In the genomic region with DNA sequence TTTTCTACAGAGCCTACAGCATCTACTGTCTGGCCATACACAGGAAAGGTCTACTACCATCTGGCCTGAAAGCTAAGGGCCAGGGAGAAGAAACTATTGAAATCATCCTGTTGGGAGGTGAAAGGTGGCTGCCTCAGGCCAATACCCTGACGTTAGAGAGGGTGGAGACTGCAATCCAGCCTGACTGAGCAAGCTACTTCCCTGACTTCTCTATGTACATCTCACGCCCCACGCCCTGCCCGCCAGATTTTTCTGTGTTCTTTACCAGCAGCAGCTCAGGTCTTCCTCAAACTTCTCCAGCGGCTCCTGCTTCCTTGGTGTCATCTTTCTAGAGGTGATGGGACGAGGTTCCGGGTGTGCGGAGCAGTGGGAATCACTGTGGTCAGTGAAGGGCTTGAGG, we compare ENCODE assay signal across 26 mouse cellular contexts. TPM values are rescaled to one million over a fixed set of nuclear protein-coding genes. Genes with fewer than 3 reads are reported as not detected.
A peak's percentile ranks its signal among the peaks of the same experiment; 100 is the strongest.
DNase-seq lines count a peak whose midpoint lies in the region; ATAC-seq and TF ChIP-seq lines count a peak whose summit lies in the region.
"Had no signal": no experiment of that assay in that cellular context is flagged by ENCODE, and none has a peak within 500 bp of the region (broad histone marks: within the 10 kb centered on the region; RNA-seq: fewer than 3 reads in every experiment).

No protein-coding gene starts in this region.

- TF ChIP-seq EP300 in stomach, postnatal 0 days (optimal IDR thresholded peaks at IDR 0.05) = no peak

- no peak for TF ChIP-seq CTCF in stomach, postnatal 0 days (IDR thresholded peaks at IDR 0.05; ENCODE audit: low read depth)

- 74% methylated on average over 8 of the region's 8 CpGs for WGBS in heart, embryonic 12.5 days
- WGBS in embryonic facial prominence, embryonic 10.5 days = 71% methylated on average over 8 of the region's 8 CpGs
- WGBS in stomach, postnatal 0 days = 66% methylated on average over 8 of the region's 8 CpGs

- ATAC-seq in heart, embryonic 12.5 days (ENCODE audit: insufficient number of reproducible peaks, low FRiP score) = no peak
- no peak for ATAC-seq in megakaryocyte, adult 5-6 weeks (ENCODE audit: poor library complexity, severe bottlenecking)
- peak; percentile 77 for ATAC-seq in stomach, postnatal 0 days (ENCODE audit: low FRiP score, low TSS enrichment)
- no peak for ATAC-seq in activated CD4-positive, CD25-positive, alpha-beta regulatory T cell, adult 4 months
- ATAC-seq: CD4-positive, CD25-positive, alpha-beta regulatory T cell, adult 4 months; forebrain, embryonic 16.5 days; intestine, embryonic 15.5 days; liver, embryonic 12.5 days had no signal

- no peaks in the 10 kb centered on the region for H3K9me3 ChIP-seq in heart, embryonic 12.5 days (replicated peaks)
- no peaks in the 10 kb centered on the region for H3K9me3 ChIP-seq in megakaryocyte, embryonic 14.5 days
- H3K9me3 ChIP-seq in embryonic facial prominence, embryonic 10.5 days = no peaks in the 10 kb centered on the region
- H3K9me3 ChIP-seq in stomach, postnatal 0 days (ENCODE audit: control insufficient read depth, low read length) = no peaks in the 10 kb centered on the region
- H3K9me3 ChIP-seq: embryonic facial prominence, embryonic 13.5 days; hindbrain, embryonic 15.5 days; intestine, embryonic 15.5 days; limb, embryonic 10.5 days; liver, embryonic 12.5 days; midbrain, embryonic 12.5 days; neural tube, embryonic 12.5 days had no signal

- peak overlapping the region; percentile 89 for H3K27ac ChIP-seq in heart, embryonic 12.5 days (ENCODE audit: poor library complexity, severe bottlenecking)
- H3K27ac ChIP-seq in embryonic facial prominence, embryonic 10.5 days (replicated peaks) = 0 out of 2 replicates have a peak overlapping the region, but pooled peaks have one; percentile 14
- H3K27ac ChIP-seq in stomach, postnatal 0 days (replicated peaks) = peak overlapping the region; percentile 82
- H3K27ac ChIP-seq: embryonic facial prominence, embryonic 13.5 days; hindbrain, embryonic 15.5 days; intestine, embryonic 15.5 days; left cerebral cortex, adult 2 months; limb, embryonic 10.5 days; liver, embryonic 12.5 days; midbrain, embryonic 12.5 days; neural tube, embryonic 12.5 days had no signal

- no peak for DNase-seq in heart, postnatal 10 days
- no peak for DNase-seq in embryonic facial prominence, embryonic 10.5 days (ENCODE audit: low spot score)
- DNase-seq in stomach, postnatal 0 days (ENCODE audit: low spot score) = peak; percentile 63
- no peak for DNase-seq in frontal cortex, adult 2 months (ENCODE audit: extremely low spot score in 1 of 2, low spot score in 1 of 2)
- DNase-seq: adrenal gland, adult 2 months; cerebellum, adult 9-11 months; kidney, adult 9 months; kidney, postnatal 4 days; layer of hippocampus, adult 9-11 months; lung, adult 2 months; lung, postnatal 4 days; spleen, adult 18-20 months had no signal

- intact Hi-C loops in heart, postnatal 10 days (cut with DNase I) = loop anchor here (5.0 kb wide), 2 partner anchors 57 to 93 kb away; a partner anchor contains a TSS

- H3K36me3 ChIP-seq in heart, embryonic 12.5 days = peaks cover 3% of the 10 kb centered on the region; the same call in 1 of the 2 replicates
- peaks cover 92% of the 10 kb centered on the region for H3K36me3 ChIP-seq in megakaryocyte, embryonic 14.5 days (replicated peaks; ENCODE audit: low read length)
- no peaks in the 10 kb centered on the region for H3K36me3 ChIP-seq in embryonic facial prominence, embryonic 10.5 days (replicated peaks)
- H3K36me3 ChIP-seq in stomach, postnatal 0 days (ENCODE audit: control insufficient read depth, insufficient read depth, low read length) = no peaks in the 10 kb centered on the region
- H3K36me3 ChIP-seq: embryonic facial prominence, embryonic 13.5 days; hindbrain, embryonic 15.5 days; intestine, embryonic 15.5 days; limb, embryonic 10.5 days; midbrain, embryonic 12.5 days; neural tube, embryonic 12.5 days had no signal

- 0 out of 2 replicates have a peak overlapping the region, but pooled peaks have one; percentile 54 for H3K9ac ChIP-seq in heart, embryonic 12.5 days
- no peak overlapping the region for H3K9ac ChIP-seq in stomach, postnatal 0 days (ENCODE audit: low read length)
- H3K9ac ChIP-seq: embryonic facial prominence, embryonic 13.5 days; hindbrain, embryonic 15.5 days; intestine, embryonic 15.5 days; liver, embryonic 12.5 days; midbrain, embryonic 12.5 days; neural tube, embryonic 12.5 days had no signal

- H3K27me3 ChIP-seq in heart, embryonic 12.5 days (replicated peaks) = no peaks in the 10 kb centered on the region
- no peaks in the 10 kb centered on the region for H3K27me3 ChIP-seq in megakaryocyte, embryonic 14.5 days (replicated peaks)
- H3K27me3 ChIP-seq in embryonic facial prominence, embryonic 10.5 days (replicated peaks; ENCODE audit: low read depth, poor library complexity, severe bottlenecking) = no peaks in the 10 kb centered on the region
- H3K27me3 ChIP-seq in stomach, postnatal 0 days (ENCODE audit: control insufficient read depth, insufficient read depth, low read length) = no peaks in the 10 kb centered on the region
- H3K27me3 ChIP-seq: embryonic facial prominence, embryonic 13.5 days; hindbrain, embryonic 15.5 days; intestine, embryonic 15.5 days; liver, embryonic 12.5 days; midbrain, embryonic 12.5 days; neural tube, embryonic 12.5 days had no signal

- no peak overlapping the region for H3K4me2 ChIP-seq in heart, embryonic 12.5 days
- H3K4me2 ChIP-seq in stomach, postnatal 0 days (replicated peaks; ENCODE audit: low read depth) = no peak overlapping the region
- H3K4me2 ChIP-seq: embryonic facial prominence, embryonic 13.5 days; hindbrain, embryonic 15.5 days; intestine, embryonic 15.5 days; liver, embryonic 12.5 days; midbrain, embryonic 12.5 days; neural tube, embryonic 12.5 days had no signal

- no peak overlapping the region for H3K4me3 ChIP-seq in heart, embryonic 12.5 days
- H3K4me3 ChIP-seq in megakaryocyte, embryonic 14.5 days (replicated peaks) = peak overlapping the region; percentile 50
- H3K4me3 ChIP-seq in embryonic facial prominence, embryonic 10.5 days = no peak overlapping the region
- H3K4me3 ChIP-seq in stomach, postnatal 0 days (ENCODE audit: low read depth, low read length) = no peak overlapping the region
- H3K4me3 ChIP-seq: embryonic facial prominence, embryonic 13.5 days; hindbrain, embryonic 15.5 days; intestine, embryonic 15.5 days; left cerebral cortex, adult 2 months; limb, embryonic 10.5 days; liver, embryonic 12.5 days; midbrain, embryonic 12.5 days; neural tube, embryonic 12.5 days had no signal

- peaks cover 88% of the 10 kb centered on the region for H3K4me1 ChIP-seq in heart, embryonic 12.5 days (replicated peaks)
- H3K4me1 ChIP-seq in megakaryocyte, embryonic 14.5 days = peaks cover 99% of the 10 kb centered on the region
- H3K4me1 ChIP-seq in embryonic facial prominence, embryonic 10.5 days = peaks cover 70% of the 10 kb centered on the region
- peaks cover 12% of the 10 kb centered on the region for H3K4me1 ChIP-seq in stomach, postnatal 0 days (replicated peaks; ENCODE audit: control insufficient read depth, insufficient read depth)

RNA-seq across cellular contexts. Expression of a gene that starts 58.4 kb away (rescaled TPM):
- polyA plus RNA-seq in heart, embryonic 12.5 days (2016; fragmentation: Nextera tagmentation; extraction: Ambion mirVana) = 23.1 and 23.3 TPM in 2 replicates
- total RNA-seq in heart, postnatal 10 days (2021) = 10 to 100 TPM; 70.7 to 86.4 TPM
- polyA plus RNA-seq in megakaryocyte, embryonic 14.5 days (2012; ENCODE audit: insufficient read depth, low replicate concordance) = 52.8 and 186 TPM in 2 replicates
- 12.3 and 12.7 TPM in 2 replicates for total RNA-seq in megakaryocyte, adult 5-6 weeks (2015)
- 14.6 and 18.0 TPM in 2 replicates for total RNA-seq in megakaryocyte, adult 5-6 weeks (2017)
- 7.3 and 7.4 TPM in 2 replicates for polyA plus RNA-seq in embryonic facial prominence, embryonic 10.5 days (2016; fragmentation: Nextera tagmentation; extraction: Ambion mirVana)
- 6.9 and 7.2 TPM in 2 replicates for polyA plus RNA-seq in stomach, postnatal 0 days (2015; fragmentation: Nextera tagmentation; extraction: Ambion mirVana)
- 1 to 10 TPM; 1.9 to 2.0 TPM for polyA plus RNA-seq in activated CD4-positive, CD25-positive, alpha-beta regulatory T cell, adult 4 months (2017; shearing (Covaris generic))
- 25.5 and 27.2 TPM in 2 replicates for polyA plus RNA-seq in frontal cortex, adult 2 months (2012; rRNA removed)

Comparison
In these comparisons a context has a peak if more than half of its experiments do, and no peak if none do; other contexts are left out.
1. H3K27ac ChIP-seq: peak in every context shown above with its lines; median percentile 89 in heart, embryonic 12.5 days; 82 in stomach, postnatal 0 days; 14 in embryonic facial prominence, embryonic 10.5 days.